Mouse (Mus musculus): ENCODE measurements around the gene Cxcr4. TPM values are rescaled to one million over a fixed set of nuclear protein-coding genes. Genes with fewer than 3 reads are reported as not detected.

Cxcr4 gene
- polyA plus RNA-seq, 1 experiment = 22.4 TPM

GRCm38 (mm10) chr1:128597209-128597782 is 5.2 kb upstream of the Cxcr4 start:
- Histone ChIP-seq H3K4me1 (ENCODE audit: control insufficient read depth, insufficient read depth, low read length) (no peaks in the 10 kb centered on the region), H3K27me3 (replicated peaks; ENCODE audit: control insufficient read depth, insufficient read depth, low read length) (no peaks in the 10 kb centered on the region), H3K4me3 (ENCODE audit: insufficient read depth, low read depth, low read length) (no peak overlapping the region), H3K36me3 (ENCODE audit: control insufficient read depth, insufficient read depth, low read length) (no peaks in the 10 kb centered on the region), H3K27ac (ENCODE audit: insufficient read depth, low read depth, low read length) (no peak overlapping the region)
- TF ChIP-seq CTCF (conservative IDR thresholded peaks at IDR 0.05; ENCODE audit: insufficient read depth, insufficient read length, low read depth, low read length) (no peak), POLR2A (IDR thresholded peaks at IDR 0.05; ENCODE audit: low read depth, low read length) (no peak)
- WGBS = 49% methylated on average over 15 of the region's 15 CpGs
- no peak for DNase-seq

DNA sequence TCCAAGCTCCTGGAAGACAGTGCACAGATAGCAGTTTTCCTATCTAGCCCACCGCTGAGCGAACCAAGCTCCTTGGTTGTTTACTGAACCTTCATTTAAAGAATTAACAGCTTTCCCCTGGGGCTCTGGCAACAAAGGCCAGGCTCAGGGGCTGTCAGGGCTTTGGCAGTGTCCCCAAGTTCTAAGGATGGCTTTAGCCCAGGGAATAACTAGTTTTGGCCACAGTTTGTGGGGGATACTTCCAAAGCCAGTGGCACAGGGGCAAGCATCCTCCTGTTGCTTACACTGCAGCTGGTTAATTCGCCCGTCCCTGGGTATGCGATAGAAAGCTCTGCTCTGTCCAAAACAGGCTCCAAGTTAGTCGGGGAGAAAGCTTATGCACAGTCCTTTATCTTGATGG is 3.4 kb upstream of the Cxcr4 start:
- no peak overlapping the region for H3K27ac ChIP-seq (ENCODE audit: insufficient read depth, low read depth, low read length)
- no peak for TF ChIP-seq POLR2A (IDR thresholded peaks at IDR 0.05; ENCODE audit: low read depth, low read length)
- TF ChIP-seq CTCF (conservative IDR thresholded peaks at IDR 0.05; ENCODE audit: insufficient read depth, insufficient read length, low read depth, low read length) = no peak
- H3K4me1 ChIP-seq (ENCODE audit: control insufficient read depth, insufficient read depth, low read length) = no peaks in the 10 kb centered on the region
- DNase-seq = no peak
- no peak overlapping the region for H3K4me3 ChIP-seq (ENCODE audit: insufficient read depth, low read depth, low read length)
- H3K27me3 ChIP-seq (replicated peaks; ENCODE audit: control insufficient read depth, insufficient read depth, low read length) = no peaks in the 10 kb centered on the region
- WGBS = 46% methylated on average over 6 of the region's 6 CpGs
- H3K36me3 ChIP-seq (ENCODE audit: control insufficient read depth, insufficient read depth, low read length) = no peaks in the 10 kb centered on the region

DNA sequence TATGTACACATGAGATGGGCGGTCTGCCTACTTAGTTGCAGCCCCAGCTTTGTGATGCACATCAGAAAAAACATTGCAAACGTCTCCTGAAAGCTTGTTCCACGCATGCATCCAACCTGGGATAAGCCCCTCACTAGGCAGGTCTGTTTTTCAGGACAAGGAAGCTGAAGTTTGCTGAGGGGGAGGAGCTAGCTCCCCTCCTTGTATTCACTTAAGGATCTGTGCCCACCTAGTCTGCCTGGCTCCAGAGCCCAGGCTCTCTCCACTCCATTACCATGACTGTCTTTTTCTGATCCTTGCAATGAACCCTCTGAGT is 3.0 kb upstream of the Cxcr4 start:
- H3K36me3 ChIP-seq (ENCODE audit: control insufficient read depth, insufficient read depth, low read length) = no peaks in the 10 kb centered on the region
- WGBS = 32% methylated on average over 3 of the region's 3 CpGs
- DNase-seq = no peak
- no peak overlapping the region for H3K4me3 ChIP-seq (ENCODE audit: insufficient read depth, low read depth, low read length)
- H3K4me1 ChIP-seq (ENCODE audit: control insufficient read depth, insufficient read depth, low read length) = no peaks in the 10 kb centered on the region
- TF ChIP-seq POLR2A (IDR thresholded peaks at IDR 0.05; ENCODE audit: low read depth, low read length) (no peak), CTCF (conservative IDR thresholded peaks at IDR 0.05; ENCODE audit: insufficient read depth, insufficient read length, low read depth, low read length) (no peak)
- H3K27me3 ChIP-seq (replicated peaks; ENCODE audit: control insufficient read depth, insufficient read depth, low read length) = no peaks in the 10 kb centered on the region
- no peak overlapping the region for H3K27ac ChIP-seq (ENCODE audit: insufficient read depth, low read depth, low read length)

DNA sequence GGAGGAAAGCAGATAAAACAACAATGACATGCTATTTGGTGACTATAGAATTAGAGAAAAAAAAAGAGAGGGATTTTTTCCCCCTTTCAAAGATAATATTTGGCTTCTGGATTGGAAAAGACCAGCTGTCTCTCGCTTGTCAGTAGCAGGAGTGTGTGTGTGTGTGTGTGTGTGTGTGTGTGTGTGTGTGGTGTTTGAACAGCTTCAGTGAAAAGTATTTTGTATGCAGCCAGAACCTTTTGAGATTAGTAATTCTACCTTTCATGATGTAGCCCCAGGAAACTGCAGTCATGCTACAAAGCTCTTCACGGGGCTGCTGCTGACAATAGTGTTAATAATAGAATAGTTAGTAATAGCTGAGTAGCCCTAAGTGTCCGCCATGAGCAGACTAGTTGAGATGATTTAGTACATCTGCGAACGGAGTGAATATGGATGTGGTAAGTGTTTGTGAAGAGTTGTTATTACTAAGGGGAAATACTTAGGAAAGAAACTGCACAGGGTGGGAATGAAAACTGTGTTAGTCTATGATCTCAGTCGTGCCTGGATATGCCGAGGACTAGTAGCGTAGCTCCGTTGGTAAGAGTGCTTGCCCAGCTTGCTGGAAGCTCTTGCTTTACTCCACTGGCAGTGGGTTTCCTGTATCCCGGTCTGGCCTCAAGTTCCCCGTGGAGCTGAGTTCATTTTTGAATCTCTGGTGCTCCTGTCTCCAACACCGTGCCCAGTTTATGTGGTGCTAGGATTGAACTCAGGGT is 2.4 kb upstream of the Cxcr4 start:
- DNase-seq = no peak
- TF ChIP-seq POLR2A (IDR thresholded peaks at IDR 0.05; ENCODE audit: low read depth, low read length) = no peak
- Histone ChIP-seq H3K4me1 (ENCODE audit: control insufficient read depth, insufficient read depth, low read length) (no peaks in the 10 kb centered on the region), H3K4me3 (ENCODE audit: insufficient read depth, low read depth, low read length) (no peak overlapping the region), H3K27ac (ENCODE audit: insufficient read depth, low read depth, low read length) (no peak overlapping the region), H3K27me3 (replicated peaks; ENCODE audit: control insufficient read depth, insufficient read depth, low read length) (no peaks in the 10 kb centered on the region), H3K36me3 (ENCODE audit: control insufficient read depth, insufficient read depth, low read length) (no peaks in the 10 kb centered on the region)
- 41% methylated on average over 12 of the region's 12 CpGs for WGBS

GRCm38 (mm10) chr1:128592961-128593501 is 938 bp upstream of the Cxcr4 start:
- H3K4me3 ChIP-seq (ENCODE audit: insufficient read depth, low read depth, low read length) = peak overlapping the region; percentile 38; the same call in 1 of the 2 replicates
- WGBS = 7% methylated on average over 24 of the region's 24 CpGs
- no peak overlapping the region for H3K27ac ChIP-seq (ENCODE audit: insufficient read depth, low read depth, low read length)
- no peaks in the 10 kb centered on the region for H3K4me1 ChIP-seq (ENCODE audit: control insufficient read depth, insufficient read depth, low read length)
- no peaks in the 10 kb centered on the region for H3K36me3 ChIP-seq (ENCODE audit: control insufficient read depth, insufficient read depth, low read length)
- TF ChIP-seq POLR2A (IDR thresholded peaks at IDR 0.05; ENCODE audit: low read depth, low read length) (no peak), CTCF (conservative IDR thresholded peaks at IDR 0.05; ENCODE audit: insufficient read depth, insufficient read length, low read depth, low read length) (no peak)
- peak; percentile 8 for DNase-seq
- H3K27me3 ChIP-seq (replicated peaks; ENCODE audit: control insufficient read depth, insufficient read depth, low read length) = no peaks in the 10 kb centered on the region

GRCm38 (mm10) chr1:128591721-128592210 is 327 bp downstream of the Cxcr4 start:
- under 1% methylated on average over 20 of the region's 20 CpGs for WGBS
- Histone ChIP-seq H3K27ac (ENCODE audit: insufficient read depth, low read depth, low read length) (no peak overlapping the region), H3K4me3 (ENCODE audit: insufficient read depth, low read depth, low read length) (peak overlapping the region; percentile 66), H3K4me1 (ENCODE audit: control insufficient read depth, insufficient read depth, low read length) (no peaks in the 10 kb centered on the region), H3K27me3 (replicated peaks; ENCODE audit: control insufficient read depth, insufficient read depth, low read length) (no peaks in the 10 kb centered on the region), H3K36me3 (ENCODE audit: control insufficient read depth, insufficient read depth, low read length) (no peaks in the 10 kb centered on the region)
- TF ChIP-seq CTCF (conservative IDR thresholded peaks at IDR 0.05; ENCODE audit: insufficient read depth, insufficient read length, low read depth, low read length) (no peak), POLR2A (IDR thresholded peaks at IDR 0.05; ENCODE audit: low read depth, low read length) (no peak)
- no peak for DNase-seq

All from kidney, adult 2 months (tissue).